Mouse (Mus musculus): ENCODE data around the gene Tcf15. TPM values are rescaled to one million over a fixed set of nuclear protein-coding genes. Genes with fewer than 3 reads are reported as not detected.

Tcf15 gene
- total and polyA plus RNA-seq, 3 experiments: 2.8 to 19.0 (median 5.7) TPM

GRCm38 (mm10) chr2:152174861-152175260 lies 31.5 kb downstream of the Tcf15 start:
- no peak for DNase-seq

DNA sequence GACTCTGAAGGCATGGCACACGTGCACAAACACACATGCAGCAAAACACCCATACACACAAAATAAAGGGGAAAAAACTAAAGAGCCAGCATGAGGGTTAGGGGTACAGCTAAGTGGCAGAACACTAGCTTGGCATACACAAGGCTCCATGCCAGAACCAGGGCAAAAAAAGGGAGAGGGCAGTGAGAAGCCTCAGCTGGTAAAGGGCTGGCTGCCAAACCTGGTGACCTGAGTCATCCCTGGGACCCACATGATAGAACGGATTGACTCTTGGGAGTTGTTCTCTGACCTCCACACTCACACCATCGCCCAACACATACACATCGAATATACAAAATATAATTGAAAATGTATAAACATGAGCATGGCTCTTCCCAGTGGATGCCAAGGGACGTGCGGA lies 33.3 kb downstream of the Tcf15 start:
- peak; percentile 34 for DNase-seq

DNA sequence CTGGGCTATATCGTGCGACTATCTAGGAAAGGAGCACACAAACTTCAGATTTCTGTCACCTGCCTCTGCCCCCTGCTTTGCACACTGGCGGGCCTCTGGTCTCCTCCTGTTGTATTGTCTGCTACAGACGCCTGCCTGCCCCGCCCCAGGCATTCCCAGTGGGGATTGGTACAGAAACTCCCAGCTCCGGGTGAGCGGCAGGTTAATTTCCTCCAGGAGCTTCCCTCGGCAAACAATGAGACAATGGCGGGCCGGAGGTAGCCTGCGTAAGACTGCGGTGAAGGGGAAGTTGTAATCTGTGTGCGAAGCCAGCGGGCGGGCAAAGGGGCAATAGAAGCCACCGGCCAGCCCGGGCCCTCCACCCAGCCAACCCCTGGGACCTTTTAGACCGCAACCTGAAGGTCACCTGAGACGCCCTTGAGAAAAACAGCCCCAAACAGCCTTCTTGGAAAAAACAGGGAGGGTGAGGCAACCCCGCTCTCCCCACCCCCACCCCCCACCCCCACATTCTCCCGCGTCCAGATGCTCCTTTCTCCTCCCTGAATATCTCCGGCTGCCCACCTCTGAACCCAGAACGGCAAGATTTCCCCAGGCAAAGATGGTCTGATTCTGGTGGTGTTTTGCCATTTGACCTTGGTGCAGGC lies 33.9 kb downstream of the Tcf15 start:
- DNase-seq: peak; percentile 55

GRCm38 (mm10) chr2:152177806-152178170 lies 34.4 kb downstream of the Tcf15 start:
- no peak for DNase-seq

DNA sequence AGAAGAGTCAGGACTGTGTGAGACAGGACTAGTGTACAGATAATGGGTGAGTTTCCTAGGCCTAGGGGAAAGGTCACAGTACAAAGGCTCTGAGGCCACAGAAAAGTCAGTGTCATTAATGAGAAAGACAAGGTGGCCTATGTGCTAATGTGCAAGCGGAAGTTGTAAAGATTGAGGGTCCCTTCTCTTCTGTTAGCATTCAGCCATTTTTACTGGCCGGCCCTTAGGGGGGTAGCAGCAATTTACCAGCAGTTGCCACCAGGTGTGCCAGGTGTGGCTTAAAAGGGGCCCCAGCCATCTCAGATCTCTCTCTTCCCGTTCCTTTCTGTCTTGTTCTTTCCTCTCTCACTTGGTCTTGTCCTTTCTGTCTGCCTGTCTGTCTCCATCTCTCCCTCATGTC lies 35.0 kb downstream of the Tcf15 start:
- no peak for DNase-seq

DNA sequence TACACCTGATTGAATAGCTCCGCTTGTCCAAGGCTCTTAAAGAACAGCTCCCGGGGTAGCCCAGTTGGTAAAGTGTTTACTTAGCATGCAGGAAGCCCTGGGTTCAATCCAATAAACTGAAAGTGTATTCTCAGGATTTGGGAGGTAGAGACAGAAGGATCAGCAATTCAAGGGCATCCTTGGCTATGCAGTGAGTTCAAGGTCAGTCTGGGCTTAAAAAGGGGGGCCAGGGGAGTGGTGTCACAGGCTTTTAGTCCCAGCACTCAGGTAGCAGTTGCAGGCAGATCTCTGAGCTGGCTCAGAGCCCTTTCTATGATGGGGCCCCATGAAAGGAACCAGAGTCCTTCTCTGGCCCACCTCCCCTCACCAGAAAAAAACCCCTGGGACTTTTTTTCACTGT lies 35.9 kb downstream of the Tcf15 start:
- no peak for DNase-seq

- peak; percentile 77 for DNase-seq
These were observed 37.0 kb downstream of the Tcf15 start for GRCm38 (mm10) chr2:152180323-152180722.

- no peak for DNase-seq
These were observed 43.8 kb downstream of the Tcf15 start for GRCm38 (mm10) chr2:152187132-152187531.

GRCm38 (mm10) chr2:152189213-152189612 lies 45.9 kb downstream of the Tcf15 start:
- no peak for DNase-seq

- DNase-seq: no peak
These were observed 46.3 kb downstream of the Tcf15 start for GRCm38 (mm10) chr2:152189640-152190039.

- no peak for DNase-seq
These were observed 46.8 kb downstream of the Tcf15 start for GRCm38 (mm10) chr2:152190161-152190560.

- no peak for DNase-seq
These were observed 49.4 kb downstream of the Tcf15 start for GRCm38 (mm10) chr2:152192591-152193345.

- DNase-seq: no peak
These were observed 50.0 kb downstream of the Tcf15 start for GRCm38 (mm10) chr2:152193346-152193710.

DNA sequence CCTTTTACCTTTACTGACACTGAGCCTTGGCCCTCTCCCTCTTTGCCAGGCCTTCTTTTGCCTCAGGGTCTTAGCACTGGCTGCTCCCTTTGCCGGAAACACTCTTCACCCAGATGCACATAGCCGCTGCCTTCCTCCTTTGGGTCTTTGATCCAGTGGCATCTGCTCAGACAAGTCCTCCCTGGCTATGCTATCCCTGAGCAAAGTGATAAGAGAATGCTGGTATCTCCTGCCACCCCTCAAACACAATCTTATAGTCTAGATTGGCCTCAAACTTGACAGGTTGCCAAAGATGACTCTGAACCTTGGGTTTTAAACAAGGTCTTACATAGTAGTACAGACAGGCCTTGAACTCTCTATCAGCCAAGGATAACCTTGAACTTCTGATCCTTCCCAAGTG lies 51.2 kb downstream of the Tcf15 start:
- DNase-seq: no peak

GRCm38 (mm10) chr2:152196896-152197295 lies 53.5 kb downstream of the Tcf15 start:
- DNase-seq: no peak

DNA sequence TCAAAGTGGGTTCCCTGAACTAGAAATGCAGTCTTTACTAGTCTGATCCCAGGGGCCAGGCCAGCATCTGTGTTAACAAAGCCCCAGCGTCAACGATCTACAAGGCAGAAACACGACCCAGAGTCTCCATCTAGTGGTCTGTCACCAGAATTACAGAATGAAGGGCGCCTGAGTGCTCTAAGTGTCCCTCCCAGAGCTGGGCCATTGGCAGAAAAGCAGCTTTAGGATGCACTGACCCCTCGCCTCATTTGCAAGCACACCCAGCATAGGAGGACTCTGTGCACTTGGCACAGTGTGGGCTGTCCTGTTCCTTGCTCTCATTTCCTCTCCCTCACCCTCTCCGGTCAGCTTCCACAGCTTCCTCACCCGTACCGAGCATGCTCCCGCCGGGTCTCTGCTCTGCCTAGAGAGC lies 53.9 kb downstream of the Tcf15 start:
- DNase-seq: peak; percentile 66

Other genes starting within 250 kb of the Tcf15 start
- 1 to 10 TPM in 1 of 2 experiments, under 1 TPM in 1; 0.63 to 1.6 TPM for gene Angpt4, start 232.4 kb upstream of the Tcf15 start, total RNA-seq (2021)
- gene Angpt4, start 232.4 kb upstream of the Tcf15 start, polyA plus RNA-seq (2012; rRNA removed): 1.1 and 1.9 TPM in 2 replicates
- gene Fam110a, start 163.3 kb upstream of the Tcf15 start, total RNA-seq (2021): 10 to 100 TPM in 1 of 2 experiments, 1 to 10 TPM in 1; 8.5 to 11.3 TPM
- 24.1 and 24.6 TPM in 2 replicates for gene Fam110a, start 163.3 kb upstream of the Tcf15 start, polyA plus RNA-seq (2012; rRNA removed)
- gene Slc52a3, start 147.1 kb upstream of the Tcf15 start, total RNA-seq (2021): 1 to 10 TPM; 3.1 to 5.4 TPM
- 5.7 and 6.9 TPM in 2 replicates for gene Slc52a3, start 147.1 kb upstream of the Tcf15 start, polyA plus RNA-seq (2012; rRNA removed)
- gene Scrt2, start 62.0 kb upstream of the Tcf15 start, total RNA-seq (2021): under 1 TPM; 0.21 to 0.35 TPM
- 0.27 and 0.36 TPM in 2 replicates for gene Scrt2, start 62.0 kb upstream of the Tcf15 start, polyA plus RNA-seq (2012; rRNA removed)
- gene Srxn1, start 38.0 kb upstream of the Tcf15 start, total RNA-seq (2021): 100 to 1,000 TPM; 188 to 772 TPM
- gene Srxn1, start 38.0 kb upstream of the Tcf15 start, polyA plus RNA-seq (2012; rRNA removed): 315 and 608 TPM in 2 replicates
- 10 to 100 TPM; 91.7 to 93.7 TPM for gene Csnk2a1, start 83.3 kb downstream of the Tcf15 start, total RNA-seq (2021)
- 8.4 and 10.6 TPM in 2 replicates for gene Csnk2a1, start 83.3 kb downstream of the Tcf15 start, polyA plus RNA-seq (2012; rRNA removed)
- 100 to 1,000 TPM; 121 to 162 TPM for gene Tbc1d20, start 150.3 kb downstream of the Tcf15 start, total RNA-seq (2021)
- 63.3 and 69.8 TPM in 2 replicates for gene Tbc1d20, start 150.3 kb downstream of the Tcf15 start, polyA plus RNA-seq (2012; rRNA removed)
- 100 to 1,000 TPM; 103 to 107 TPM for gene Rbck1, start 189.1 kb downstream of the Tcf15 start, total RNA-seq (2021)
- gene Rbck1, start 189.1 kb downstream of the Tcf15 start, polyA plus RNA-seq (2012; rRNA removed): 328 and 381 TPM in 2 replicates
- 10 to 100 TPM in 1 of 2 experiments, 1 to 10 TPM in 1; 2.8 to 23.9 TPM for gene Trib3, start 200.5 kb downstream of the Tcf15 start, total RNA-seq (2021)
- 5.8 and 6.9 TPM in 2 replicates for gene Trib3, start 200.5 kb downstream of the Tcf15 start, polyA plus RNA-seq (2012; rRNA removed)
- 1 to 10 TPM; 3.9 to 5.0 TPM for gene Nrsn2, start 233.1 kb downstream of the Tcf15 start, total RNA-seq (2021)
- gene Nrsn2, start 233.1 kb downstream of the Tcf15 start, polyA plus RNA-seq (2012; rRNA removed): 7.4 and 8.4 TPM in 2 replicates

Measured in adrenal gland, adult 2 months (tissue).